Mouse (Mus musculus) left cerebral cortex, adult 2 months (tissue): ENCODE measurements at regions not wholly inside any gene's neighbourhood (a gene's known extent, or its start where the extent isn't known, plus 50 kb on each side); places are given as distances from the start of the nearest gene placed in this dataset.
A peak's percentile ranks its signal among the peaks of the same experiment; 100 is the strongest.

Experiments
- DNase-seq, 2 experiments: peaks; one replicate each; pipeline ENCODE4 v3.0.0; 2021 to 2022; ENCODE audit warnings: low spot score in 2 of 2, mixed read lengths in 1 of 2; ENCODE audit errors: extremely low spot score in 1 of 2
- H3K27ac ChIP-seq: fragments of 200-600 bp; 2 replicates; pipeline ENCODE4 v1.8.1; 2022
- H3K4me3 ChIP-seq: fragments of 200-600 bp; 2 replicates; pipeline ENCODE4 v1.8.1; 2022
- CTCF ChIP-seq: fragments of 200-600 bp; IDR thresholded peaks from 2 replicates; pipeline ENCODE4 v1.8.1; 2022; ENCODE audit warnings: antibody characterized with exemption, mild to moderate bottlenecking, moderate library complexity
- intact Hi-C: fragments of 180-260 bp; cut with DNase I; formaldehyde crosslinking; loops from one replicate; pipeline ENCODE4 v1.15.1; 2025

DNA sequence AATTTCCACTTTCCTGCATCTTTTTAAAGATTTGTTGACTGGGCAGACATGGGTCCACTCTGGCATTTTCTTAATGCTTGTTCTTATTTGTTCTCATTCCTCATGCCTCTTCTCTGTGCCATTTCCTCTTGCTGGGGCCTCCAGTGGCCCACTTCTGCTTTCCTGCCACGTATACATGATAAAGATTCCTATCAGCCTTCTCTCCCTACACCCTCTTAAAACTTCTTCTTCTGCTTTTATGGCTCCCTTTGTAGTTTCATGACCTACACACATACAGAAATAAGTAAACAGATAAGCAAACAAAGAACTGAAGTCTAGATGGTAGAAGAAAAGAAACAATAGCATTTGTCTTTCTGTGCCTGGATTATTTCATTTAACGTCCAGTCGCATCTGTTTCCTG, 110.9 kb upstream of the Tab2 start:
- intact Hi-C loops, result no loop called here
- no peak overlapping the region for H3K4me3 ChIP-seq
- TF ChIP-seq CTCF, result no peak
- no peak overlapping the region for H3K27ac ChIP-seq
- DNase-seq, result no peak

DNA sequence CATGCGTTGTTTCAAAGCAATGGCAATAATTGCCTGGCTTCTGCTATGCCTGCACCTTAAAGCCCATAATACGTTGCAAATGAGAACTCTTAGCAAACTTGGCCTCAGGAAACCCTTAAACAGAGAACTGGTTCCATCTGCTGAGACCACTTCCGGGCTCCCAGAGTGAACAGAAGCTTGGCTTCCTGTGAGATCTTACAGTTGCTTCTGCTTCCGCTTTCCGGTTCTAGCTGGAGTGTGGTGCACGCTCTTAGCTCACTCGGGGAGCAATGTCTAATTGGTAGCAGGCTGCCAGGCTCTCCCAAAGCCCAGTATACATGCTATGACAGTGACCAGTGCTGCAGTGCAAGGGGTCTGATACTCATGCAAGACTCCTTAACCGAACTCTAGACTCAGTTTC, 109.7 kb upstream of the Tab2 start:
- DNase-seq, result no peak
- intact Hi-C loops, result no loop called here
- Histone ChIP-seq H3K27ac (no peak overlapping the region), H3K4me3 (no peak overlapping the region)
- TF ChIP-seq CTCF, result no peak

DNA sequence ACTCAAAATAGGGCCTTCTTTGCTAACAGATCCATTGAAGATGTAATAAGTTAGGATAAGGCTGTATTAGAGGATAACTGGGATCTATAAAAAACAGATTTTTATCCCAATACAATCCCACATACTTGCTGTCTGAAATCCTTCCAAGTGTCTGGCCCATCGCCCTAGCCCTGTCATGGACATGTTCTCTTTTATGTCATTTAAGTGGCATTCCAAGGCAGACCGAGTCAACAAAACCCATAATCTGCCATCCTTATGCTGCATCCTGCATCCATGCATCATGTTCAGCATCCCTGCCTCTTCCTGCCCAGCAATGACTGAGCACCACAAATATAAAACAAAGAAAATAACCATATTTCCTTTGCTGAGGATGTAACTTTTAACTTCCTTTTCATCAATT, 108.3 kb upstream of the Tab2 start:
- H3K27ac ChIP-seq, result no peak overlapping the region
- TF ChIP-seq CTCF, result no peak
- intact Hi-C loops, result no loop called here
- H3K4me3 ChIP-seq, result no peak overlapping the region
- no peak for DNase-seq

GRCm38 (mm10) chr10:8063458-8064090, 107.5 kb upstream of the Tab2 start:
- no peak for DNase-seq
- TF ChIP-seq CTCF, result no peak
- Histone ChIP-seq H3K27ac (no peak overlapping the region), H3K4me3 (no peak overlapping the region)
- intact Hi-C loops, result no loop called here

GRCm38 (mm10) chr10:8060987-8061386, 105.0 kb upstream of the Tab2 start:
- intact Hi-C loops, result no loop called here
- Histone ChIP-seq H3K27ac (no peak overlapping the region), H3K4me3 (no peak overlapping the region)
- no peak for TF ChIP-seq CTCF
- no peak for DNase-seq

DNA sequence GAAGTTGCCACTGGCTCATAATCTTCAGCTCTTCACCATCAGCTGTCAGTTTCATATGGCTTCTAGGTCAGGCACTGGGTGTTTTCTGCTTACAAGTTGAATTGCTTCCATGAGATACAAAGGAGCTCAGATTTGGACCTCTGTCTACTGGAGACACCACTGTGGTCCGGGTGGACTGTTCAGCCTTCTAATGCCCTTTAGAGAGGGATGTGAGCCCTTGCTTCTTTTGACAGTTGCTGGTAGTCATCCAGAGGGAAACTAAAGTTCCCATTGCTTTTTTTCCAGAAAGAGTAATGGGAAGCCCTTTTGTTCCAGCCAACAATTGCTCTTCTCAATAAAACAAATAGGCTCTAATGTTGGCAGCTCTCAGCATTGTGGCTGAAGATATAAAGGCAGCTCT, 103.7 kb upstream of the Tab2 start:
- Histone ChIP-seq H3K27ac (peak overlapping the region; percentile 25; the same call in 1 of the 2 replicates), H3K4me3 (no peak overlapping the region)
- TF ChIP-seq CTCF, result no peak
- intact Hi-C loops, result no loop called here
- no peak for DNase-seq

GRCm38 (mm10) chr10:8057855-8058254, 101.8 kb upstream of the Tab2 start:
- Histone ChIP-seq H3K4me3 (no peak overlapping the region), H3K27ac (no peak overlapping the region)
- DNase-seq, result no peak
- TF ChIP-seq CTCF, result no peak
- intact Hi-C loops, result no loop called here

- TF ChIP-seq CTCF, result no peak
- no peak for DNase-seq
- intact Hi-C loops, result no loop called here
- H3K27ac ChIP-seq, result no peak overlapping the region
- no peak overlapping the region for H3K4me3 ChIP-seq
Observed at GRCm38 (mm10) chr10:8055293-8055692, 99.3 kb upstream of the Tab2 start.

- intact Hi-C loops, result no loop called here
- no peak for TF ChIP-seq CTCF
- DNase-seq, result no peak
- H3K27ac ChIP-seq, result no peak overlapping the region
- no peak overlapping the region for H3K4me3 ChIP-seq
Observed at GRCm38 (mm10) chr10:8043416-8044163, 87.6 kb upstream of the Tab2 start.

DNA sequence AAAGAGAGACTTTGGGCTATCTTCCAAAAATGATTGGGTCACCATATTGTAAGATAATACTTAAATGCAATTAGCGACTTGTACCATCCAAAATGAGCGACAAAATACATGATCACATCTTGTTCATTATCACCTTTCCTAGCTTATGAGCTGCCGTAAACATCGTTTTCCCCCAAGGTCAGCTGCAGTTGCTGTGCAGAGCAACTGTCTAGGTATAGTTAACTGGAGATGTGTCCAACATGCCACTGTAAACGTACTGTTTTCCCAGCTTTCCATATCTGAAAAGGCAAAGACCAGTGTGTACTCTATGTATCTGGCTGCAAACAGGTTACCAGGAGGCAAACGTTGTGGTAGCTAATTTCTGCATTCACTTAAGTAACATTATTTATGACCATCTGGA, 86.3 kb upstream of the Tab2 start:
- Histone ChIP-seq H3K27ac (no peak overlapping the region), H3K4me3 (no peak overlapping the region)
- TF ChIP-seq CTCF, result no peak
- no peak for DNase-seq
- intact Hi-C loops, result no loop called here

- Histone ChIP-seq H3K27ac (no peak overlapping the region), H3K4me3 (no peak overlapping the region)
- no peak for DNase-seq
- no peak for TF ChIP-seq CTCF
- intact Hi-C loops, result no loop called here
Observed at GRCm38 (mm10) chr10:8041790-8042189, 85.8 kb upstream of the Tab2 start.

DNA sequence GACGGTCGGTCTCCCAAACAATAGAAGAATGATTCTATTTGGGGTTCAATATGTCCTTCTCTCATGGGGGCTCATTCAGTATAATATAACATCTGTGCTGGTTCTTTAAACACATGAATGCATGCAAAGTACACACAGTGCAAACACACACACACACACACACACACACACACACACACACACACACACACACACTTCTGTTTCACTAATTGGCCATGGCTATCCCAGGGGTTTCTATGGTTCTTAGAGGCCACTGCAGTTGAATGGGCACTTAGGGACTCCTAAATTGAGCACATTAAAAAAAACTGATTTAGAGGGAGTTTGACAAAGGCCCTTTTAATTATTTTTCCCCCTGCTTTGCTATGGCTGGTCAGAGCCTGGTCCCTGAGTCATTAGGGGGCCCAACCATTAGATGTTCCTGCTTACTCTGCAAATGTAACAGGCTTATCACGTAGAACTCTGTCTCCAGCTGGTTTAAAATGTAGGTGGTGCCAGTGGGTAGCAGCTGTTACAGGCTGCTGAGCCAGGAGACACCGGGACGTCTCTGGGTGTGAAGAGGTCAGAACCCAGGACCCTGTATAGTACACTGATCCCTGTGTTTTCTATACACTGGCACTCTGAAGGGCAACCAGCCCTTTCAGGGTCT, 82.1 kb upstream of the Tab2 start:
- DNase-seq, result no peak
- intact Hi-C loops, result no loop called here
- Histone ChIP-seq H3K27ac (no peak overlapping the region), H3K4me3 (no peak overlapping the region)
- no peak for TF ChIP-seq CTCF
